Mouse (Mus musculus): ENCODE measurements around the gene Rnpep.

Rnpep gene

DNA sequence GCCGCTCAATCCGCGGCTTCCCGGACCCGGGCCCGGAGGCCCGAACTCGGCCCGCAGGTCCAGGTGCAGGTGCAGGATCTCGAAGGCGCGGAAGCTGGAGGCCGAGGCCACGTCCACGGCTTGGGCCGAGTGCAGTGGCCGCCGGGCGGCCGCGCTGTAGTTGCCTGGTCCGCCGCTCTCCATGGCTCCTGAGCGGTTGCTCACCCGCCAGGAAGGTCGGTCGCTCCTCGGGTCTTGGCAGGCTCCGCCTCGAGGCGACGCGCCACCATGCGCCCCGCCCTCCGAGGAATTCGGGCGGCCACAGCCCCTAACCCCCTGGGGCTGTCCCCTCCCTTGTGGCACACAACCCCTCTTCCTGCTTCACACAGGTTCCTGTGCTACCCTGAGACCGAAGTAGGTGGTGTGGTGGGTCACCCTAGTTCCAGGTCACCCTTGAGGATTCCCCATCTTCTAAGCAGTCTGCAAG is at the start of gene Rnpep:
Gene Rnpep, minus strand, starts transcription at position 259 of the 466 bp plus-strand sequence.
- DNase-seq (ENCODE audit: low spot score in 2 of 2): peak; percentile 29 to 37

DNA sequence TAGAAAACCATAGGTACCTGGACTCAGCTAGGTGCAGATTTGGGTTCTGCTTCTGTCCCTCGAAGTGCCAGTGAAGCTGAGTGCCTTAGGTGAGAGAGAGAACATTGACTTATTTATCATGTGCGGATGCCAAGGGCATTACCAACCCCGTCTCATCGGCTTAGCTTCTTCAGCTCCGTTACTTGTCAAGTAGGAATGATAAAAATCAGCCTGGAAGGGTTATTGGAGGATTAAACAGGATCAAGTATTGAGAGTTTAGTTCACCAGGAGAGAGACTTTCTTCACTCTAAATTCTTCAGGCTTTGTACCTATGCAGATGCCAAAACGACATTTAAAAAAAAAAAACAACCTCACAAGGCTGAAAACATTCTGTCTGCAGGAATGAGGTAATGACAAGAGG is 46.7 kb upstream of the Rnpep start:
- no peak for DNase-seq (ENCODE audit: low spot score in 2 of 2)

DNA sequence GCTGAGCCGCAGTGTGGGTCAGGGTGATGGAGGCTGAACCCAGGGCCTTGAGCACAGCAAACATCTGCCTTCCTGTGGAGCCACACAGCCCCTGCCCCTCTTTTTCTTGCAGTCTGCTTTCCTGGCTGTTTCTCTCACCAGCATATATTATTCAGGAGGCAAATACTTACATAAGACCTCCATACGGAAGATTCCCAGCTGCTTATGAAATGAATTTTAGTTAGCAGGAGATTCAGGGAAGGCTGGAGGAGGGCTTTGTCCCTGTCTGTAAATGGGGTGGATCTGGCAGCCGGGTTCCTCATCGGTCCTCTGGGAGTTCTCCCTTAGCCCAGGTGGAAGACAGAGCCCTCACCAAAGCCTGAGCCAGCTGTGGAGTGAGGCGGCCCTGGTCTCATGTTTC is 44.5 kb upstream of the Rnpep start:
- DNase-seq (ENCODE audit: low spot score in 2 of 2): no peak

DNA sequence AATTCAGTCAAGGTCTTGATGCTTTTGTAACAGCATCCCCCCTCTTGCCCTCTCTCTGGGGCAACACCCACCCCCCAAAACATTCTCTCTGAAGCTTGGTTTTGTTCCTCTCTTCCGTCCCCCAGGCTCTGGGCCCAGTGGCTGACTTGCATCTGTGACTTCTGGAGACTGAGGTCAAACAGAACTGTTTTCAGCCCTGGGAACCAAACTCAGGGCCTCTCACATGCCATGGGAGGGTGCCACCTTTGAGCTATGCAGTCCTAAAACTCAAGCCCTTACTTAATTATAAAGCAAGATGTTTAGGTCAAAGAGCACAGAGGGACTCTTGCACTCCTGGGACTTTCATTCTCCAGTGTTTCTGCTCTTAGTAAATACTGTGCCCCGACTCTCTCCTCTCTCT is 42.0 kb upstream of the Rnpep start:
- no peak for DNase-seq (ENCODE audit: low spot score in 2 of 2)

DNA sequence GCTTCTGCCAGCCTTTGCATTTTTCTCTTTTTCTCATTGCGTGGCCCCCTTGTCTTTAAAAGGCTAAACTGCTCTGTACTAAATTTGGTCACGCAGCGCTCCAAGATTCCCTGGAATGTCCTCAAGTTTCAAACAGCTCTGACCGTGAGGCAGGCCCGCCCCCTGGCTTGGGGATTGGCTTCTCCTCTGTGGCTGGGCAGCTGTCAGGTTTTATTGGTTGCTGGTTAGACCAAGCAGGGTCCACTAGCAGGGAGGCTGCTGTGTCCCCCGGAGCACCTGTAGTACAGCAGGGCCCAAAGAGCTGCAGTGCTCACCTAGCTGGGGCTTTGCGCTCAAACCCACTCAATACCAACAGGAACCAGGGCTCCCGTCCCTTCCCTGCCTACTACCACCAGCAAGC is 40.7 kb upstream of the Rnpep start, which contains the start of gene Lmod1:
Gene Lmod1, plus strand, starts transcription at position 237 of the 400 bp plus-strand sequence.
- DNase-seq (ENCODE audit: low spot score in 2 of 2): no peak

DNA sequence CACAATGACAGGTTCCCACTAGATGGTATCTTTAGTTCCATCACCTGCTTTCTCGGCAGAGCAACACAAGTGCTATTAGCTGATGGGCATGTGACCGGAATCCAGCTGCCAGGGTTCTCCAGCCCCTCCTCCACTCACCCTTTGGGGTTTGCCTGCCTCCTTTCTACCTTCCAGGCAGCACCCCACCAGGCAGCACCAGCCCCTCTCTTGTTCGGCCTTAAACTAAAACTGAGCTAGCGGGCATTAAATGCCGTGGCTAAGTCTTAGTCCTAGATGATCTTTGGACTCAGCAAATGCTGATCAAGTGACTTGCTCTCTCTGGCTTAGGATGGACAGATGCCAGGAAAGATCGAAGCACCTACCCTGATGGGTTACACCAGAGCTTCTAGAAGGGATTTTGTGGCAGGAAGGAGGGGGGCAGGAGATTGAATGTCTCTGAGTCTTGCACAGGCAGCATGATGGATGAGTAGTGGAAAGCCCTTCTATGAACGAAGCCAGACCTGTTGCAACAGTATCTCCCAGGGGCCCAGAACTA is 39.5 kb upstream of the Rnpep start:
- DNase-seq (ENCODE audit: low spot score in 2 of 2): no peak

DNA sequence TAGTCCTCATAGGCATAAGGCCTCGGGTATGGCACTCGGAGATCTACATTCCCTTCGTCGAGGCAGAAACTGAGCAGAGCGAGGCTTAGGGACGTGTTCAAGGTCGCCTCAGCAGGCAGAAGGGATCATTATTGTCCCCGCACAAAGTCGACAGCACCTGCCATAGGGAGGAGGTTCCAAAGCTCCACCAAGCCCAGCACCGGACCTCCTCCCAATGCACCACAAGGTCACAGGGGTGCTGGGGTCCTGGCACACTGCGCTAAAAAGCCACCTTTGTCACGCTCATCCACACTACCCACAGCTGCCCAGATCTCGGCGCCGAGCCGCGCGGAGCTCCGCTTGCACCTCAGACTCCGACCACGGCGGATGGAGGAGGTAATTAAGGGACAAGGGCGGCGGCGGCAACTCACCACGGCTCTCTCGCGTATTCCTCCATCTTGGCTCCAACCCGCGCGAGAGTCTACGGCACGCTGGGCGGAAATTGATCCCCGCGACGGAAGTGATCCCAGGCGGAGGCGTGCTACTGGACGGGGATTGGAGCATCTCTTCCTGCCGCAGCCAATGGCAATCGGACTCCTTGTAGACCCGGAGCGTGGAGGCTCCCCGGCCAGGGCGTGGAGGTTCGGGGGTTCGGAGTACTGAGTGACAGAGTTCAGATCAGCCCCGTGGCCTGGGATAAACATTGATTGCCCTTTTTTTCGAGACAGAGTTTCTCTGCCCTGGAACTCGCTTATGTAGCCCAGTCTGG is 29.6 kb upstream of the Rnpep start, which contains the start of gene Timm17a:
Gene Timm17a, minus strand, starts transcription at position 495 of the 748 bp plus-strand sequence.
- DNase-seq (ENCODE audit: low spot score in 2 of 2): peak; percentile 87 to 91

DNA sequence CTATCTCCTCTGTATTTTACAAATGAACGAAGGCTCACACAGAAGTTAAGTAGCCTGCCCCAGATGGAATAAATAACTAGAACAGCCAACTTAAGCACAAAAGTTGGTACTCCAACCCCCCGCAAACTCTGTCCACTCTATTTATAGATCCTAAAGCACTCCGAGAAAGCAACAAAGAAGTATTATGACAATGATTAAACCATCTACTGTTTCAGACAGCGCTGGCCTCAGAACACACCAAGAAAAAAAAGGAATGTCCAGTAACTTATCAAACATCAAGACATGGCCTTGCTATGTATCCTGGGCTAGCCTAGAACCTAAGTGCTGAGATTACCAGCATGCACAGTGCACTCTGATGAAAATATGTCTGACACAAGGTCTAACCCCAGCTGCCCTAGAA is 28.3 kb upstream of the Rnpep start:
- DNase-seq (ENCODE audit: low spot score in 2 of 2): no peak

DNA sequence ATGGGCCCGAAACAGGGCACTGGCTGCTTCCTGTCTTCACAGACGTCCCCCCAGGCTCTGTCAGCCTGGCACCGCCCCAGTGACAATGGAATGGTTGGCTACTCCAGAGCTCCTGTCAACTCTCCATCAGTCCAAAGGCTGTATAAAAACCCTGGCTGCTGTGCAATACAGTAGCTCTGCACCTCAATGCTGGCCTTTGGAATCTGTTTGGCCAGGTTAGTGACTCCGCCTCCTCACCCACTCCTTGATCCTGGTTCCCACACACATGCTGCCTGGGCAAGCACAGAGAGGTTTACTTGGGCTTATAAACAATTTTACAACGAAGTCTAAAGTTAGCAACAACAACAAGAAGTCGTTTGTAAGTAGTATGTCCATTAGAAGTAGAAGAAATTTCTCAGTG is 27.5 kb upstream of the Rnpep start:
- no peak for DNase-seq (ENCODE audit: low spot score in 2 of 2)

DNA sequence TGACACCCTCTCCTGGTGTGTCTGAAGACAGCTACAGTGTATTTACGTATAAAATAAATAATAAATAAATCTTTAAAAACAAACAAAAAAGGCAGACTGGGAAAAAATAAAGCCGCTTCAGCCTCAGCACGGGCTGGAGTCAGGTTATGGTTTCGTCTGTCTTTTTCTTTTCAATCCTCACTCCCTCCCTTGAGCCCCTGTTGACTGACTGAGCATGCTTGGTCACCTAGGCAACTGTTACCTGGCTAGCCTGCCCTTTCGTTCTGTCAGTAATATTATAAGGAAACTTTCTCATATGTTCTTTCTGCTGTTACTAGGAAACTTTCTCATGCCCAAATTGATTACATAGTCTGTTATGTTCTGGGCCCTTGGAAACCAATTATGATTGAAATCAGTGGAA is 7.0 kb upstream of the Rnpep start:
- DNase-seq (ENCODE audit: low spot score in 2 of 2): no peak

DNA sequence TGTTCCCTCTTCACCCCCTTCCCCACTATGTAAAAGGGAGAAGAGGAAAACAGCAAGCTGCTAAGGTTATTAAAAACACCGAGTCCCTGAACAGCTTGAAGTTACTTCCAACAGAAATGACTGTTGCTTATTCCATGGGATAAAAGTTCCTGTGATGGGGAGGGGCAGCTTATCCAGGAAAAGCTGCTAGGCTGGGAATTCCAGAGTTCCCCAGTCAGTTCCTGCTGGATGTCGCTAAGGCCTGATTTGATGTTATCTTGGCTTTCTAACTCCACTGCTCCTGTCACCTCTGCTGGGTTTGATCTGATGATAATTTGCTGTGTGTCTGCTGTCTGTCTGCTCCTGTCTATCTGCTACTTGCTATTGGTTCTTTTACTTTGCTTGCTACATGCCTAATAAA is 2.4 kb upstream of the Rnpep start:
- no peak for DNase-seq (ENCODE audit: low spot score in 2 of 2)

DNA sequence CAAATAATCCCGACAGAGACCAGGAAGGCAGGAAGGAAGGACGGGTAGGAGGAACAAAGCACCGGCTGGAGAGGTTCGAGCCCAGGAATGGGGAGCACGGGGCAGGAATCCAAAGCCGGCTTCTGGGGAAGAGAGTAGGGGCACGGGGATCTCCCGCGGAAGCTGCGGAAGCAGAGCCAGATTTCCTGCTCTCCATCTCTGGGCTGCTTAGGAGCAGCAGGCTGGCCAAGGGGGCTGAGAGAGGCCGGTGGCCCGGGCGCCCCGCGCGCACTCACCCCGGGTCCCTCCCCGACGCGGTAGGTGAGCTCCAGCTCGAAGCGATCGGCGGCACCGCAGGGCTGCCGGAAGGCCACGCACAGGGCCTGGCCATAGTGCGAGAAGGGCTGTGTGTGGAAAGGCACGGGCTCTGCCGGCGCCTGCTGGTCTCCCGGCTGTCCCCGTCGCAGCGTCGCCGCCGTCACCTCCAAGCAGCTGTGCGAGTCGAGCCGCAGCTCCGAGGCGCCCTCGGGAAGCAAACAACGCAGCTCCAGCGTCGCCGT is 528 bp downstream of the Rnpep start:
- peak in 1 of 2 experiments; percentile 6 for DNase-seq (ENCODE audit: low spot score in 2 of 2)

DNA sequence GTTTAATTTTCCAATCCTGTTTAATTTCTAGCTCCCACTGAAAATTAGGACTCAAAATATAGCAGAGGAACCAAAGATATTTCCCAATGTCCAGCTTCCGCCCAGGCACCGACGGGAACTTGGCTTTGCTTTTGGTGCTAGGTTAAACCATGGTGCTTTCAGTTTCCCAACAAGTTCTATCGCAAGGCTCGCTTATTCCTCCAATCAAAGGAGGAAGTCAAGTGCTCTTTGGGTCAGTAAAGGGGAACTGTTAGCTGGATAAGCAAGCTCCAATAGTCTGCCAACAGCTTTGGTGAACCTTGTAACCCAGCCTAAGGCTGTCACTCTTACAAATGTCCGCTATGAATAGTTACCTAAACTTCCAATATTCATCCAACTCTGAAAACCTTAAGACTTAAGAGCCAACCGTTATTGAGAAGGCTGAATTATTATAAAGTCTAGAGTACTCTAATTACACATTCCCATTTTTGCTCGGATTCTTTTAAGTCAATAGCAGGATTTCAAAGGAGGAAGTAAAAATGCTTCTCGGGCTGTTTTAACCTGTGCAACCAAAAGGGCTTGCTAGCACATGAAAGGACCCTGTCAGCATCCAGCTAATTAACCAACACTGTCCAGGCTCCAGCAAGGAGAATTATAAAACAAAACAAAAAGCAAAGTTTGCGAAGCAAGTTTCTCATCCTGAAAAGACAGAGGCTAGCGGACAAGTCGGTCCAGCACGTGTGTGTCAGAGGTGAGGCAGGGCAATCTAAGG is 1.2 kb downstream of the Rnpep start:
- no peak for DNase-seq (ENCODE audit: low spot score in 2 of 2)

DNA sequence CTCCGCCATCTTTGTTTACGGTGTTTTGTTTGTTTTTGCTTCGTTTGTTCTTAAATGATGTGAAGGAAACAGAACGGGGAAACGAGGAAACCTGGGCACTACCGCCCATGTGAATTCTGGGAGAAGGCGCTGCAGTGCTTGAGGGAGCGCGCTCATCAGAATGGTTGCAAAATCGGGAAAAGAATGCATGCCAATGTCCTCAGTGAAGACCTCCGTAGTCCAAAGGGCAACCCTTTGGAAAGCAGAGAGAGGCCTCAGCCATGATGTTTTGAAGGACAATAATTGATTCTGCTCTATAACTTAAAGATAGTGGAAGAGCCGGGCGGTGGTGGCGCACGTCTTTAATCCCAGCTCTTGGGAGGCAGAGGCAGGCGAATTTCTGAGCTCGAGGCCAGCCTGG is 2.0 kb downstream of the Rnpep start:
- DNase-seq (ENCODE audit: low spot score in 2 of 2): no peak

DNA sequence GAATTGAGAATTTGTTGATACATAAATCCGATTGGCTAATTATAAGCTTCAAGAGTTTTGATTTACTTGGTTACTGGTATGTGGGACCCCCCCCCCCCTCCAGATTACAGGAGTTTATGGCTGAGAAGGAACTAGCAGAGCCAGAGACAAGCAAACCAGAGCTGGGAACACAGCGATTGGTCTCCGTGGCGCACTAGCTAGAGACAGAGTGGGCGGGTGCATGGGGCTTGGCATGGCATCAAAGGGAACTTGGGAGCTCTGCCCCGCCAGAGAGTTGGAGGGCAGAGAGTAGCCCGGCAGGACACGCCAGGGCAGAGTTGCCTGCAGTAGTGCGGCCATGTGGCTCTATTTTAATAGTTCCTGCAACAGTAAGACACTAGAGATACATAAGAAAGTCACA is 3.2 kb downstream of the Rnpep start:
- DNase-seq (ENCODE audit: low spot score in 2 of 2): no peak

DNA sequence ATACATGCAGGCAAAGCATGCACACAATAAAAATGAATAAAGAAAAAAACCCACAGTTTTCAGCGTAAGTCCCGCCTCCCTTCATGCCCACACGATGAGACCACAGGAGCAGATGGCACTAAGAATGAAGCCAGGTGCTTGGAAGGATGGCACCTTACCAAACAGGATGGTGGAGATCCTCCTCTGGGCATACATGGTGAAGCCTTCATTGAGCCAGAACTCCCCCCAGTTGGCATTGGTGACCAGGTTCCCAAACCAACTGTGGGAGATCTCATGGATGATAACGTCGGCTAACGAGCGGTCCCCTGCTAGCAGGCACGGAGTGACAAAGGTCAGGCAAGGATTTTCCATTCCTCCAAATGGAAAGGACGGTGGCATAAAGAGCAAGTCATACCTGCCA is 12.5 kb downstream of the Rnpep start:
- no peak for DNase-seq (ENCODE audit: low spot score in 2 of 2)

DNA sequence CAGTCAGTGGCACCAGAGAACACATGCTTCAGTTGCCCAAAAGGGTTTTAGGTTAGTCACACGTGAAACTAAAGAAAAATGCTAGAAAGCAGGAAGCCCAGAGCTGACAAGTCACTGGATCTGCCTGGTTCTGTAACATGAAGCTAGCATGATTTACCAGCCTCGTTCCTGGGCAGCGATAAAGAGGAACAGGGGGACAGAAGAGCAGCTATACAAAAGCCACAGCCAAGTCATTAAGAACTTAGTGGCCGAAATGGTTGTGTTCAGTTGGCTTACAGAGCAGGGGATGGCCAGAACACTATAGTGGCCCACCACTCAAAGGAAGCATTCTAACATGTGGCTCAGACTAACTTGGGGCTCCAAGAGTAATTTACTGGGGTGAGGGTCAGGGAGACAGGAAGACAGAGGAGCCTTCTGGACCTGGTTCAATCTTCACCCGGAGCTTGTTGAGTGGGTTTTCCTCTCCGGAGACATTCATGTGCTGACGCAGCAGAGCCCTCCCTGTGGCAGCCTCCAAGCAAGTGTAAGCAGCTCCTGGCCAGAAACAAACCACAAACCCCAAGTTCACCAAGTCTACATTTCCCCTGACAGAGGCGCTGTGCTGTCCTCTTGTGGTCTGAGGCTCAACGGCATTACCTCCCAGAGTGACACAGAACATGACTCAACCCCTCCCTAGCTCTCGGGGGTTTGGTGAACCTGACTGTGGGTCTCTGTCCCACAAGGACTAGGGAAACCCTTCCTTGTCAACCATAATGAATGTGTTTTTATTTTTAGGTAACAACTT is 16.0 kb downstream of the Rnpep start:
- DNase-seq (ENCODE audit: low spot score in 2 of 2): peak; percentile 64 to 79

DNA sequence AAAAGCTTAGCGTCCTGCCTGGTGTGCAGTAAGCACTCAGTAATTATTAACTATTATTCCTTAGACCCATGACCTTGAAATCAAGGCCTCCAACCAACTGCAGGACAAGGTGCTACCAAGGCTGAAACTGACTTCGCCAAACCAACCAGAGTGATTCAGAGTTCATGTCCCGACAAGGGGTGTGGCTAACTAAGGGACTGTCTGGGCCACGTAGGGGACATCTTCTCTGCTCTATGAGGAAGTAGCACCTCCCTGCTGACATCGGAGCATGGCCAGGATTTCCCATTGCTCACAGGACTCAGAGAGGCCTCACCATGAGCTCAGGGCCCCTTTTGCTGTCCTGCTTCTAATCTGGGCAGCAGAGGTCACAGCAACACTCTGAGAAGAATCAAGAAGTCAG is 18.1 kb downstream of the Rnpep start:
- peak in 1 of 2 experiments; percentile 16 for DNase-seq (ENCODE audit: low spot score in 2 of 2)

DNA sequence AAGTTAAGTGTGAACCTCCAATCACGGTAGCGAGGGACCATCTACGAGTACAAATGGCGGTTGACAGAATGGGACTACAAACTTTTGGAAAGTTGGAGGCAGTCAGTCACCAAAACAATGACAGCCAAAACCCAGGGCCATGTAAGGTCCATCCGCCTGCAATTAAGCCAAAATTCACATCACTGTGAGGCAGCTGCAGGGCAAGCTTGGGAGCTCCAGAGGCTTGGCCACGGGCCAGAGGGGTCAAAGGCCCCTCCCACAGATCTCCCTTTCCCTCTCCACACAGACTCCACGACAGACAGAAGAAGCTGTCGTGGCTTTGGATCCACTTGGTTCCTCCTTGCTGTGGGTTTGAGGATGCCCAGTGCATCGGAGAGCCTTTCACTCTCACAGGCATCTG is 20.6 kb downstream of the Rnpep start:
- DNase-seq (ENCODE audit: low spot score in 2 of 2): no peak

DNA sequence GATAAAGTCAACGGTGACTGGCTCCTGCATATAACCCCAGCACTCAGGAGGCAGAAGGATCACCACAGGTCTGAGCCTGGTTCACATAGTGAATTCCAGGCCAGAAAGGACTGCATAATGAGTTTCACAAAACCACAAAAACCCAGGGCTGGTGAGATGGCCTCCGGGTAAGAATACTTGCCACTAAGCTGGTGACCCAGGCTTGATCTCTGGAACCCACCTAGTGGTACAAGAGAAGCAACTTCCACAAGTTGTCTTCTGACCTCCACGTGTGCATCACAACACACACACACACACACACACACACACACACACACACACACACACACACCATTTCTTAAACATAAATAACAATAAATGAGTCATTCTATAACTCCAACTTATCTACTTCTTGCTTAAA is 21.6 kb downstream of the Rnpep start:
- no peak for DNase-seq (ENCODE audit: low spot score in 2 of 2)

DNA sequence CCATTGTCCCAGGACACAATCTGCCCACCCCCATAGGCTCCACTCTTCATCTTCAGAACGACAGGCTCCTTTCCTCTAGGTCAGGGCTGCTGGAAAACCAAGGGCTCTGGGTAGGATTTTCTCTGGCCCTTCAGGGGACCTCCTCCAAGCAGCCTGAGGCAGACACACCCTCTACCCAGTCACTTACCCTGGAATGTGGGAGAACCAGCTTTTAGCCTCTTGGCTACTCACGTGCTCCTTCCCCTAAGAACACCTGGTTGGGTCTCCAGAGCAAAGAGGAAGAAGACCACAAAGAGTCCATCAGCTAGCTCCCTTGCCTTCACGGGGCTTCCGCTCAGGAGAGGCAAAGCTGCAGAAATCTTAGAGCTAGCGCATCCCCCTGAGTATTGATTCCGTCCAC is 23.0 kb downstream of the Rnpep start:
- no peak for DNase-seq (ENCODE audit: low spot score in 2 of 2)

DNA sequence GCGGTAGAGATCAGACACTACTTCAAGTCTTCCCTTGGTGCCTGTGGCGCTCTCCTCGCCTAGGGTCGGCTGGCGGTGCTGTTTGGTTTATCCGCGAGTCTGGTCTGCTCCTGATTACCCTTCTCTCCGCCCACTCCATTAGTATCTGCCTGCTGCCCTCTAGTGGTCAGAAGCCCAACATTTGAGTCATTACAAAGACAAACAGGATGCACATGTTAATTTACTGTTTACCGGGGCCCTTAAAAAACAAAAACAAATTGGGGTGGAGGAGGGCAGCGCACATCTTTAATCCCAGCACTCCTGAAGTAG is 24.8 kb downstream of the Rnpep start:
- peak; percentile 67 to 74 for DNase-seq (ENCODE audit: low spot score in 2 of 2)

All from natural killer cell, adult 2 months (primary cell).